Comparison of ENCODE assay signal across 12 mouse cellular contexts in the genomic region with DNA sequence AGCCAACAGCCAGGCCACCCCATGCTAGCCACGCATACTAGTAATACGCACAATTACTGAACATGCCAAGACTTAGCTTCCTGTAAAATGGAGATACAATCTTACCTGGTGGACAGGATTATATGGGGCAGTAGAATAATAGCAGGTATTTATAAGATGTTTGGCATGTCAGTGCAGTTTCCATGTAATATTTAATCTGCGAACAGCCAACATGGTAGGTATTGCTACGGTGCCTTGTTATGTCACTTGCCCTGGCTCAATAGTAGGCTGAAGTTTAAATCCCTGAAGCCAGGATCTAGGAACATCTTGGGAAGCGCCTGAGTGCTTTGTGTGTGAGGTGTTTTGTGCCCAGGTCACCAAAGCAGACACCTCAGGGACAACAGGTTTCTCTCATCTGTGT.
A peak's percentile ranks its signal among the peaks of the same experiment; 100 is the strongest.
DNase-seq lines count a peak whose midpoint lies in the region.
"Had no signal": no experiment of that assay in that cellular context is flagged by ENCODE, and none has a peak within 500 bp of the region (broad histone marks: within the 10 kb centered on the region; RNA-seq: fewer than 3 reads in every experiment).

No protein-coding gene starts in this region.

- DNase-seq in fat pad, adult 2 months (ENCODE audit: extremely low read depth, low read depth, low spot score) = peak; percentile 93
- peak; percentile 92 for DNase-seq in gonadal fat pad, adult 2 months (ENCODE audit: low read depth)
- DNase-seq in urinary bladder, postnatal 4 days (ENCODE audit: low spot score in 2 of 2) = no peak
- no peak for DNase-seq in frontal cortex, postnatal 10 days (ENCODE audit: low spot score in 2 of 2)
- DNase-seq: adrenal gland, adult 2 months; adrenal gland, adult 8-10 months; adrenal gland, postnatal 14 days; adrenal gland, postnatal 25 days; B cell, adult 2 months; cerebellum, adult 11 months; cerebellum, adult 11-12 months; cerebellum, adult 18-20 months had no signal

Comparison
In these comparisons a context has a peak if more than half of its experiments do, and no peak if none do; other contexts are left out.
1. DNase-seq: peak in fat pad, adult 2 months (single experiment) and gonadal fat pad, adult 2 months (single experiment); none in urinary bladder, postnatal 4 days (0 of 2) and frontal cortex, postnatal 10 days (0 of 2).